Mouse (Mus musculus): Measurements from ENCODE around the gene 0610030E20Rik.

- TF ChIP-seq EP300 (IDR thresholded peaks at IDR 0.05; ENCODE audit: insufficient read depth, low read depth, low read length) (no peak), CTCF (IDR thresholded peaks at IDR 0.05) (no peak), POLR2A (IDR thresholded peaks at IDR 0.05; ENCODE audit: insufficient read depth, low read depth, low read length) (no peak)
Observed at GRCm38 (mm10) chr6:72323786-72324508, 23.2 kb upstream of the 0610030E20Rik start.

All from heart, adult 2 months (tissue).